Mouse (Mus musculus) forebrain, embryonic 13.5 days (tissue): ENCODE data around the gene Lcp2. TPM values are rescaled to one million over a fixed set of nuclear protein-coding genes. Genes with fewer than 3 reads are reported as not detected.
"Not testable (repeated sequence)": the region's sequence is repeated elsewhere in the genome, so short reads cannot be mapped to it uniquely, and the experiment has no call there.

Source experiments
- ATAC-seq: fragments of 200-750 bp; cut with Nextera tagmentation; 2 replicates; pipeline ENCODE4 v1.8.0; 2017
- H3K27ac ChIP-seq: fragments of 300-500 bp; sonication (generic); 2 replicates; pipeline ENCODE4 v1.5.1; 2015; ENCODE audit warnings: inconsistent platforms, mild to moderate bottlenecking, moderate library complexity
- H3K27me3 ChIP-seq: fragments of 300-500 bp; sonication (generic); 2 replicates; pipeline ENCODE4 v1.6.1; 2015; ENCODE audit warnings: mild to moderate bottlenecking, inconsistent platforms
- H3K36me3 ChIP-seq: fragments of 300-500 bp; sonication (generic); 2 replicates; pipeline ENCODE4 v1.6.1; 2015; ENCODE audit warnings: mild to moderate bottlenecking, inconsistent platforms; ENCODE audit not compliant: poor library complexity, severe bottlenecking
- H3K4me1 ChIP-seq: fragments of 300-500 bp; sonication (generic); 2 replicates; pipeline ENCODE4 v1.6.1; 2015; ENCODE audit warnings: inconsistent platforms
- H3K4me2 ChIP-seq: fragments of 300-500 bp; sonication (generic); 2 replicates; pipeline ENCODE4 v1.6.1; 2015; ENCODE audit warnings: inconsistent platforms, mild to moderate bottlenecking, moderate library complexity
- H3K4me3 ChIP-seq: fragments of 300-500 bp; sonication (generic); 2 replicates; pipeline ENCODE4 v1.5.1; 2015; ENCODE audit warnings: mild to moderate bottlenecking, inconsistent platforms
- H3K9ac ChIP-seq: fragments of 300-500 bp; sonication (generic); 2 replicates; pipeline ENCODE4 v1.6.1; 2015; ENCODE audit warnings: mild to moderate bottlenecking, inconsistent platforms
- H3K9me3 ChIP-seq: fragments of 300-500 bp; sonication (generic); replicated peaks from 2 replicates; pipeline ENCODE4 v1.6.1; 2016; ENCODE audit warnings: inconsistent platforms
- WGBS: fragments of 180-500 bp; shearing (Covaris S2); methylation state at CpG from one replicate; pipeline ENCODE4 v1.1.7; 2015; 5-methylcytosine and 5-hydroxymethylcytosine counted together
- polyA plus RNA-seq: library from polyadenylated mRNA; unstranded; fragments of >200 nt; fragmentation: Nextera tagmentation; extraction: Ambion mirVana; gene quantifications from 2 replicates; pipeline ENCODE4 v1.2.1, GENCODE M21; 2015

Gene Lcp2
- polyA plus RNA-seq, 1 experiment from 2014 or later = 1.4 TPM

DNA sequence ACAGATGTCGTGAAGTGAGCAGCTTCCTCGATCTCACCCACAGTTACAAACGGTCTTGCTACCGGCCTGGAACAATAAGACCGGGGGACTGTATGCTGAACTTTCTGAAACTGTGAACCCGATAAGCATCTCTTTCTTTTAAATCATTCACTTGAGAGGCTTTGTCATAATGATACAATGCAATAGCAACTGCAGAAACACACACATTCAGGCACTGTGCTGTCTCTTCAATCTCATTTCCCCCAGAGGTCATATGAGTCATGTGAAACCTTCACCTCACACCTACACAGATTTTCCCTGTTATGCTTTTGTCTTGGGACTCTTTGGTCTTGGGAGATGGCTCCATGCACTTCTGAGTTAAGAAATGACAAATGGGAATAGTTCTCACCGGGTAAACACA lies 65.2 kb downstream of the Lcp2 start:
- 61% methylated on average over 7 of the region's 7 CpGs for WGBS
- H3K27ac ChIP-seq = no peak overlapping the region
- H3K36me3 ChIP-seq = no peaks in the 10 kb centered on the region
- no peaks in the 10 kb centered on the region for H3K9me3 ChIP-seq
- H3K9ac ChIP-seq = no peak overlapping the region
- no peak overlapping the region for H3K4me3 ChIP-seq
- H3K4me2 ChIP-seq = no peak overlapping the region
- peaks cover 21% of the 10 kb centered on the region for H3K4me1 ChIP-seq
- H3K27me3 ChIP-seq = peaks cover 5% of the 10 kb centered on the region; the same call in 1 of the 2 replicates
- ATAC-seq = no peak

DNA sequence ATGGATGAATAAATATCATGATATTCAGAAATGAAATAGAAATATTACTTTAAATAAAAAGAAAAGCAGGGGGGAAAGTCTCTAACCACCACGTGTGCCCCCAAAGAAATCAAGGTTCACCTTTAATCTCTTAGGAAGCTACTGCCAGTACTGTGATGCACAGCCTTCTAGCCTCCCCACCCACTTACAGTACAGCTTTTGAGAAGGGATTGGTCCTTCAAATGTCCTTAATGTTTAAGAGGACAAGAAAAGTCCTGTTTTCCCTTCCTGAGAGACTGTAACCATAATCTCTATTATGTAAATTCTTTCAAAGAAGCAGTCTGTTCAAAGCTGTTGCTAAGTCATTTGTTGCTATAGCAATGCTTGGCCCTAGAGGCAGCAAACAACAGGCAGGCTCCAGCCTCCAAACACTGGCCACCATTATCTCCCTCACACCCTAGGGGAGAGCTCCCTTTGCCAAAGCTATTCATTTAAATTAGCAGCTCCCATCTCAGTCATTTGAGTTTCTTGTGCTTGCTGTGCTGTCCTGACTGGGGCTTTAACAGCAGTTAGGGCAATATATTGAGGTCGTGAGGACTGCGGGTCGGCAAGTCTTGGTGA lies 66.2 kb downstream of the Lcp2 start:
- Histone ChIP-seq H3K27ac (no peak overlapping the region), H3K27me3 (peaks cover 5% of the 10 kb centered on the region; the same call in 1 of the 2 replicates), H3K36me3 (no peaks in the 10 kb centered on the region), H3K9ac (no peak overlapping the region), H3K4me3 (no peak overlapping the region), H3K4me1 (peaks cover 21% of the 10 kb centered on the region), H3K9me3 (no peaks in the 10 kb centered on the region), H3K4me2 (no peak overlapping the region)
- 6% methylated on average over 4 of the region's 4 CpGs for WGBS
- ATAC-seq = peak; percentile 96

DNA sequence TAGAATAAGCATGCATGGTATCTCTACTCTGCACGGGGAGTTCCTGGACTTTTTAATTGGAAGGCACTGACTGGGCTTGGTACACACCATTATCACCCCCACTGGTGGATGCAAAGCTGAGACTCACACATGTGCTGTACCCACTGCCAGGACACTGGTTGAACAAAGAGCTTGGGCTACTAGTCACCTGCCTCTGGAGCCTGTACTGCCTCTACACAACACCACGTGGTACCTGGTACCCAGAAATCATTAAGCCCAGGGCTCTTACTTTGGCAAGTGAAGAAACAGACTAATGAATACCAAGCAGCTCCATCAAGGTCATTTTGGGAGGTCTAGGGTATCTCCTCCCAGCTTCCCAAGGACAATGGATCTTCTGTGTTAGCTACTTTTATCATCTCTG lies 67.0 kb downstream of the Lcp2 start:
- WGBS = 49% methylated on average over 2 of the region's 2 CpGs
- Histone ChIP-seq H3K9me3 (no peaks in the 10 kb centered on the region), H3K27ac (no peak overlapping the region; the same call in 1 of the 2 replicates)

DNA sequence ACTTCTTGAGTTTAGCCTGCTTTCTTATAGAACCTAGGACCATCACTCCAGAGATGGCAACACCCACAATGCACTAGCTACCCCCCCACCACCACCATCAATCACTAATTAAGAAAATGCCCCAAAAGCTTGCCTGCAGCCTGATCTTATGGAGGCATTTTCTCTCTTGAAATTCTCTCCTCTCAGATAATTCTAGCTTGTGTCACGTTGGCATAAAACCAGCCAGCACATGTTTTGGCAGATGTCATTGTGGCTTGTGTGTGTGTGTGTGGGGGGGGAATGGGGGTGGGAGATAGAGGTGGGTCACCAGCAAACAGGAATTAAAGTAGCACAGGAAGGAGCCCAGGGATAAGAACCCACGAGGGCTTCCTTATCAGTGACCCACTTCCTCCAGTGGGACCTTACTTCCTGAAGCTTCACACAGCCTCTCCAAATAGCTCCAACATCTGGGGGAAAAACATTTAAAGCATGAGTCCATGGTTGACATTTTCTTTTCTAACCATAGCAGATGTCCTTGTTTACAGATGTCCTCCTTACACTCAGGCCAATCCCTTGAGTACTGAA lies 69.9 kb downstream of the Lcp2 start:
- peaks cover 21% of the 10 kb centered on the region for H3K4me1 ChIP-seq
- H3K36me3 ChIP-seq = no peaks in the 10 kb centered on the region
- H3K9me3 ChIP-seq = no peaks in the 10 kb centered on the region
- peaks cover 8% of the 10 kb centered on the region; the same call in 1 of the 2 replicates for H3K27me3 ChIP-seq
- H3K27ac ChIP-seq = no peak overlapping the region
- ATAC-seq = no peak
- H3K4me2 ChIP-seq = no peak overlapping the region
- H3K9ac ChIP-seq = no peak overlapping the region
- 70% methylated on average over 2 of the region's 2 CpGs for WGBS
- no peak overlapping the region for H3K4me3 ChIP-seq

More for the DNA sequence above, 67.0 kb downstream of the Lcp2 start:
- Histone ChIP-seq H3K4me2 (no peak overlapping the region), H3K27me3 (peaks cover 8% of the 10 kb centered on the region; the same call in 1 of the 2 replicates), H3K4me1 (peaks cover 21% of the 10 kb centered on the region), H3K4me3 (no peak overlapping the region), H3K36me3 (no peaks in the 10 kb centered on the region), H3K9ac (no peak overlapping the region)
- ATAC-seq = peak; percentile 22; the same call in 1 of the 2 replicates

GRCm38 (mm10) chr11:34117581-34117980 lies 70.9 kb downstream of the Lcp2 start:
- Histone ChIP-seq H3K27me3 (peaks cover 8% of the 10 kb centered on the region; the same call in 1 of the 2 replicates), H3K4me1 (peaks cover 12% of the 10 kb centered on the region), H3K4me2 (no peak overlapping the region), H3K36me3 (no peaks in the 10 kb centered on the region), H3K9me3 (no peaks in the 10 kb centered on the region), H3K27ac (no peak overlapping the region), H3K4me3 (no peak overlapping the region), H3K9ac (no peak overlapping the region)
- ATAC-seq = no peak
- 92% methylated on average over 3 of the region's 3 CpGs for WGBS

DNA sequence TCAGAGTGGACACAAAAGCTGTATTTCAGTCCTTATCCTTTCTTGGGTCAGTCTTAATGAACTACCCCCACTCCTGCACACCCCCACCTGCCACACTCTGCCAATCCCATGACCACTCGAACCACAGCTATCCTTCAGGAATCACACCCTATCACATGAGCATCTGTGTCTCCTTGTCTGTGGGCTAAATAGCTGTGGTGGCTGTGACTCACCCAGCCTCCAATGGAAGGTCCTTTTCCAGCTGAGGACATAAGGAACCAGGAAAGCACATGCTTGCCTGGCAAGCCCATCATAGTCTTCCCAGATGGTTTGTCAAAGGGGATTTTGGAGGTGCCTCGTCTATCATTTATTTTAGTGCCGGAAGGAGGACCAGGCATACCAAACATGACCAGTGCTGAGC lies 71.6 kb downstream of the Lcp2 start:
- no peaks in the 10 kb centered on the region for H3K9me3 ChIP-seq
- no peak overlapping the region for H3K4me2 ChIP-seq
- no peak overlapping the region for H3K4me3 ChIP-seq
- H3K36me3 ChIP-seq = no peaks in the 10 kb centered on the region
- 92% methylated on average over 3 of the region's 3 CpGs for WGBS
- H3K4me1 ChIP-seq = peaks cover 5% of the 10 kb centered on the region; the same call in 1 of the 2 replicates
- no peak for ATAC-seq
- no peak overlapping the region for H3K9ac ChIP-seq
- no peak overlapping the region for H3K27ac ChIP-seq
- peaks cover 8% of the 10 kb centered on the region; the same call in 1 of the 2 replicates for H3K27me3 ChIP-seq

DNA sequence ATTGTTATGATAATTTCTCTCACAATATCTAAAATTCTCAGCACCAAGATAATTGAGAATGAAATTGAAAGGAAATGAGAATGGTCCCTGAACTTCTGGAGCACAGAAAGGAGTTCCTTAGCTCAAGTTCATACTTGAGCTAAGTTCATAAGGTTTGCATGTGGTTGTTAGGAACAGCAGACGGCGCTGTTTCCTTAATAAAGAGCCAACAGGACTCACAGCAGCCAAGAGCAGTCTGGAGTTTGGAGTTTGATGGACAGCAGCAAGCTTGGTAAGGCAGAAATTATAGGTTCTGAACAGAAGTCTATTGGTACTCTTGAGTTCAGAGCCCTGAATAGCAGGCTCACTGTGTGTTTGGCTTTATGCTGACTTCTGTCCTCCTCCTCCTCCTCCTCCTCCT lies 76.4 kb downstream of the Lcp2 start:
- peak; percentile 61; the same call in 1 of the 2 replicates for ATAC-seq
- Histone ChIP-seq H3K4me3 (no peak overlapping the region), H3K36me3 (no peaks in the 10 kb centered on the region), H3K4me1 (no peaks in the 10 kb centered on the region), H3K9me3 (no peaks in the 10 kb centered on the region), H3K9ac (no peak overlapping the region), H3K27me3 (peaks cover 12% of the 10 kb centered on the region), H3K27ac (no peak overlapping the region), H3K4me2 (no peak overlapping the region)
- 23% methylated on average over 2 of the region's 2 CpGs for WGBS

DNA sequence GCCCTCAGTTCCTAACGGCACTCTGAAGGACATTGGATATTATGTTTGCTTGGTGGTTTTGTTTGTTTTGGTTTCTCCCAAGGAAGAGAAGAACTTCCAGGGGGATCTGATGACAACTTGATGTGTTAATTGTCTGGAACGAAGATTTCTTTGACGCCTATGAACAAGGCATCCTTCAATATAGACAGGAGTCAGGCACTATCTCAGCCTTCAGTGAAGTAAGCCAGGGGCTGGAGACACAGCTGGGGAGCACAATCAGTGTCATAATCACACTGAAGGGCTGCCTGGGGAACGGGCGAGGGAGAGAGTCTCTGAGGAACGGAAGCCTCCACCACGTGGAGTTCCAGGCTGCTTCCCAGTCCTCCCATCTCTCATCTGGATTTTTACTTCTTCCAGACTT lies 78.1 kb downstream of the Lcp2 start:
- no peak overlapping the region for H3K9ac ChIP-seq
- no peak overlapping the region for H3K4me3 ChIP-seq
- ATAC-seq = no peak
- no peaks in the 10 kb centered on the region for H3K9me3 ChIP-seq
- H3K27ac ChIP-seq = no peak overlapping the region
- no peak overlapping the region for H3K4me2 ChIP-seq
- no peaks in the 10 kb centered on the region for H3K4me1 ChIP-seq
- H3K36me3 ChIP-seq = no peaks in the 10 kb centered on the region
- peaks cover 12% of the 10 kb centered on the region for H3K27me3 ChIP-seq
- WGBS = 73% methylated on average over 7 of the region's 7 CpGs

DNA sequence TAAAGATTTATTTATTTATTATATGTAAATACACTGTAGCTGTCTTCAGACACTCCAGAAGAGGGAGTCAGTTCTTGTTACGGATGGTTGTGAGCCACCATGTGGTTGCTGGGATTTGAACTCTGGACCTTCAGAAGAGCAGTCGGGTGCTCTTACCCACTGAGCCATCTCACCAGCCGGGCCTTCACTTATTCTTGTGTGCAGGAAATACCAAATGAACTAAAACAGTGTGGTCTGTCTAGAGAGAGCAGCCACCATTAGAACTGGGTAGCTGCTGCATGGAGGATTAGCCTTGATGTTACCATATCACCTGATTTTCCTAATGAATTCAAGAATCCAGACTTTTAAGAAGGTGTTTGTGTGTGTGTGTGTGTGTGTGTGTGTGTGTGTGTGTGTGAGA lies 79.0 kb downstream of the Lcp2 start:
- WGBS = 83% methylated on average over 3 of the region's 3 CpGs
- not testable (repeated sequence) for H3K9ac ChIP-seq, H3K4me3 ChIP-seq, H3K9me3 ChIP-seq, ATAC-seq, H3K4me2 ChIP-seq, H3K36me3 ChIP-seq, H3K4me1 ChIP-seq, H3K27ac ChIP-seq
- H3K27me3 ChIP-seq = peaks cover 12% of the 10 kb centered on the region

- H3K4me1 ChIP-seq = no peaks in the 10 kb centered on the region
- no peak overlapping the region for H3K9ac ChIP-seq
- H3K36me3 ChIP-seq = no peaks in the 10 kb centered on the region
- no peak overlapping the region for H3K27ac ChIP-seq
- no peak overlapping the region for H3K4me3 ChIP-seq
- H3K9me3 ChIP-seq = no peaks in the 10 kb centered on the region
- ATAC-seq = no peak
- H3K27me3 ChIP-seq = peaks cover 12% of the 10 kb centered on the region
- H3K4me2 ChIP-seq = no peak overlapping the region
- 89% methylated on average over 2 of the region's 2 CpGs for WGBS
These were observed 81.7 kb downstream of the Lcp2 start for GRCm38 (mm10) chr11:34128412-34128811.

- peak; percentile 84 for ATAC-seq
- H3K27me3 ChIP-seq = peaks cover 75% of the 10 kb centered on the region
- H3K36me3 ChIP-seq = no peaks in the 10 kb centered on the region
- WGBS = 39% methylated on average over 8 of the region's 8 CpGs
- 0 out of 2 replicates have a peak overlapping the region, but pooled peaks have one; percentile 10 for H3K27ac ChIP-seq
- no peak overlapping the region for H3K4me3 ChIP-seq
- peaks cover 4% of the 10 kb centered on the region; the same call in 1 of the 2 replicates for H3K4me1 ChIP-seq
- H3K9me3 ChIP-seq = no peaks in the 10 kb centered on the region
- H3K4me2 ChIP-seq = no peak overlapping the region
- H3K9ac ChIP-seq = no peak overlapping the region
These were observed 92.6 kb downstream of the Lcp2 start for GRCm38 (mm10) chr11:34139296-34139695.
